Mouse (Mus musculus): Measurements from ENCODE around the gene Nek8. TPM values are rescaled to one million over a fixed set of nuclear protein-coding genes. Genes with fewer than 3 reads are reported as not detected.

Gene Nek8
- polyA plus RNA-seq, 1 experiment, result 10.4 TPM

DNA sequence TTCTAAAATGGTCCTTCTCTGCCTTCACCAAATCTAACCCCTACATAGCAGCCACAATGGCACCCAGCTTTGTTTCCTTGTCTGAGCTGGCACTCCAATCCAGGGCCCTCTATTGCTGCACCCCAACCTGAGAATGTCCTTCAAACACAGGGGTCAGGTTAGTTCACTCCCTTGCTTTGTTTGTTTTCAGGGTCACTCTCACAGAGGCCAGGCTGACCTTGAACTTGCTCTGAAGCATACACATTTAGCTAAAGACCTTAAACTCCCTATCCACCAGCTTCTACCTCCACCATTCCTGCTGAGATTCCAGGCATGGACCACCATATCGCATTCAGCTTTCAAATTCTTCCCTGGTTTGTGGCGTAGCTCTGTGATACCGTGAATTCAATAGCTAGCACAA is 2.0 kb downstream of the Nek8 start:
- H3K4me1 ChIP-seq (ENCODE audit: control insufficient read depth, insufficient read depth, low read length), result no peaks in the 10 kb centered on the region; the same call in none of the 2 replicates
- no peak for TF ChIP-seq CTCF (IDR thresholded peaks at IDR 0.05; ENCODE audit: control insufficient read depth, insufficient read depth, low read length)
- TF ChIP-seq POLR2A (IDR thresholded peaks at IDR 0.05; ENCODE audit: borderline replicate concordance, control insufficient read depth, low read depth, low read length), result no peak
- H3K27ac ChIP-seq (ENCODE audit: control insufficient read depth, insufficient read depth, low read depth, low read length, poor library complexity), result no peak overlapping the region
- no peak overlapping the region for H3K4me3 ChIP-seq (replicated peaks; ENCODE audit: control insufficient read depth, low read depth, low read length)
- 95% methylated on average over 3 of the region's 3 CpGs for WGBS

DNA sequence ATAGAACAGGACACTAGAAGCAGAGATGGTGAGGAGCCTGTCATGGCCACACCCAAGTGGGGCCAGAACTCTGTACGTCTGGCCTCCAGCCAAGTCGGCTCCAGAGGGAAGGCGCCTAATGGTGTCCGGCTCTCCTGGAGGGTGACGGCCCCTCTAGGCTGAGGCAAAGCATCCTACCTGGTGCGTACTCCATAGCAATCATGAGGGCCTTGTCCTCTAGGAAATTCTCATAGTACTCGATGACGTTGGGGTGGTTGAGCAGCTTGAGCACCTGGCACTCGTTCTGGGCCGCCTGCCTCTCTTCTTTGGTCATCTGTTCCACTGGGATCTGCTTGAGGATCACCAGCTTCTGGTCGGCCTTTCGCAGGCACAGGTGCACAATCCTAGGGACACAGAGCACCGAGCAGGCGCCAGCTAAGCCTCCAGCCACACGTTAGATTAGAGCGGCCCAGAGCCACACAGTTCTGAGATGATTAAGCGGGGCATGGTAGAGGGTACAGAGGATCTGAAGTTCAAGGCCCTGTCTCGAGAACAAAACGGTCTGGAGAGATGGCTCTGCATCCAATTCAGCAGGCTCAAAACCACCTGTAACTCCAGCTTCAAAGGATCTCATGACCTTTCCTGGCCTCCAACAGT is 3.6 kb downstream of the Nek8 start:
- Histone ChIP-seq H3K4me3 (replicated peaks; ENCODE audit: control insufficient read depth, low read depth, low read length) (no peak overlapping the region), H3K27ac (ENCODE audit: control insufficient read depth, insufficient read depth, low read depth, low read length, poor library complexity) (no peak overlapping the region), H3K4me1 (ENCODE audit: control insufficient read depth, insufficient read depth, low read length) (peaks cover 3% of the 10 kb centered on the region; the same call in 1 of the 2 replicates)
- 87% methylated on average over 19 of the region's 19 CpGs for WGBS
- no peak for TF ChIP-seq CTCF (IDR thresholded peaks at IDR 0.05; ENCODE audit: control insufficient read depth, insufficient read depth, low read length)
- no peak for TF ChIP-seq POLR2A (IDR thresholded peaks at IDR 0.05; ENCODE audit: borderline replicate concordance, control insufficient read depth, low read depth, low read length)

DNA sequence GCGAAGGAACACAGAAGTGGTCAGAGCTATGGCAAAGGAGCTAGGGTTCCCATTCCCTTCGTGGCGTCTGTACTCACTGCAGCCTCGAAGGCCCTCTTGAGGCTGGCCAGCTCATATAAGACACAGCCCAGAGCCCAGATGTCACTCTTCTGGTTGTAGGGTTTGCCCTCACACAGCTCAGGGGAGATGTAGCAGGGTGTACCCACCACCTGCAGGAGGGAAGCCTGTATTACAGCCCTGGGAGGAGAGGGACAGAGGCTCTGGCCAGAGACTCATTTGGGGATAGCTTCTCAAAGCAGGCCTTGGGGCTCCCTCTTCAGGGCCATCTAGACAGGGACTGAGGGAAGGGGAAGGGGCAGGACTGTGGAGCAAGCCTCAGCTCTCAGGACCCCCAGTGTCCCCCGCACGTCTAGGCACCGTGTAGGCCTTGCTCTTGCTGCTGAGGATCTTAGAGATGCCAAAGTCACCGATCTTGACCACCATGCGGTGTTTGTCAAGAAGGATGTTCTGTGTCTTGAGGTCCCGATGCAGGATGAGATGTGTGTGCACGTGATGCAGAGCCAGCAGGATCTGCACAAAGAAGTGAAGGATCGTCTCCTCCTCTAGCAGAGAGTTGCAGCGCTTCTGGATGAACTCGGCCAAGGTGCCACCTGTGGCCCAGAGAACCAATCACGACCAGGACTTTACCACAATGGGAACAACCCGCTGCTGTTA is 4.3 kb downstream of the Nek8 start:
- WGBS, result 89% methylated on average over 16 of the region's 16 CpGs
- TF ChIP-seq CTCF (IDR thresholded peaks at IDR 0.05; ENCODE audit: control insufficient read depth, insufficient read depth, low read length) (no peak), POLR2A (IDR thresholded peaks at IDR 0.05; ENCODE audit: borderline replicate concordance, control insufficient read depth, low read depth, low read length) (no peak)
- Histone ChIP-seq H3K4me1 (ENCODE audit: control insufficient read depth, insufficient read depth, low read length) (peaks cover 3% of the 10 kb centered on the region; the same call in 1 of the 2 replicates), H3K4me3 (replicated peaks; ENCODE audit: control insufficient read depth, low read depth, low read length) (no peak overlapping the region), H3K27ac (ENCODE audit: control insufficient read depth, insufficient read depth, low read depth, low read length, poor library complexity) (no peak overlapping the region)

DNA sequence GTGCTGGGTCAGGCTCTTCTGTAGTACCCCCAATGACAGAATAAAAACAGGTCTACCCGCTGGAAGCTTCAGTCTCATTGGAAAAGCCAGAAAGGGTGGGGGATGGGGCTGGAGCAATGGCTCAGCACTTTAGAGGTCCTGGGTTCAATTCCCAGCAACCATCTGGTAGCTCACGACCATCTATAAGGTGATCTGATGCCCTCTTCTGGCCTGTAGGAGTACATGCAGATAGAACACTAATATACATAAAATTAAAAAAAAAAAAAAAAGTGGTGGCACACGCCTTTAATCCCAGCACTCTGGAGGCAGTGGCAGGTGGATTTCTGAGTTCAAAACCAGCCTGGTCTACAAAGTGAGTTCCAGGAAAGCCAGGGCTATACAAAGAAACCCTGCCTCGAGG is 5.1 kb downstream of the Nek8 start:
- no peak for TF ChIP-seq POLR2A (IDR thresholded peaks at IDR 0.05; ENCODE audit: borderline replicate concordance, control insufficient read depth, low read depth, low read length)
- peak; percentile 17; the same call in 1 of the 2 replicates for TF ChIP-seq CTCF (IDR thresholded peaks at IDR 0.05; ENCODE audit: control insufficient read depth, insufficient read depth, low read length)
- Histone ChIP-seq H3K27ac (ENCODE audit: control insufficient read depth, insufficient read depth, low read depth, low read length, poor library complexity) (no peak overlapping the region), H3K4me1 (ENCODE audit: control insufficient read depth, insufficient read depth, low read length) (peaks cover 3% of the 10 kb centered on the region; the same call in 1 of the 2 replicates), H3K4me3 (replicated peaks; ENCODE audit: control insufficient read depth, low read depth, low read length) (no peak overlapping the region)
- 51% methylated on average over 4 of the region's 4 CpGs for WGBS

DNA sequence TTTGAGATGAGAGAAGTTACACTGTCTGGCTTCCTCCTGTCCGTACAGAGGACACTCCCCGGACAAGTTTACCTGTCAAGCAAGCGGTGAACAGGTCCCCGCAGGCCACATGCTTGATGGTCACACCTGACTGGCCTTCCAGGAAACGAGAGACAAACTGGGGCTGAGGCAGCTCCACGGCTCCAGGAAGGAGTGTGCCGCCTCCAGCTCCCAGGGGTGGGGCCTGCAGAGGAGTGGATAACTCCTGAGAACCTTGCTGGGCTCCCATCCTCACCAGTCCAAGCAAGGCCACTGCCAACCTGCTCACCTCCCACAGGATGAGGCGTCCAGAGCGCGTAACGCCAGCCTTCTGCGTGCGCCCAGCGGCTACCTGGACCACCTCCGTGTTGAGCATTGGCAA is 6.2 kb downstream of the Nek8 start:
- 88% methylated on average over 15 of the region's 15 CpGs for WGBS
- Histone ChIP-seq H3K4me1 (ENCODE audit: control insufficient read depth, insufficient read depth, low read length) (peaks cover 3% of the 10 kb centered on the region; the same call in 1 of the 2 replicates), H3K4me3 (replicated peaks; ENCODE audit: control insufficient read depth, low read depth, low read length) (no peak overlapping the region), H3K27ac (ENCODE audit: control insufficient read depth, insufficient read depth, low read depth, low read length, poor library complexity) (0 out of 2 replicates have a peak overlapping the region, but pooled peaks have one; percentile 12)
- TF ChIP-seq POLR2A (IDR thresholded peaks at IDR 0.05; ENCODE audit: borderline replicate concordance, control insufficient read depth, low read depth, low read length) (no peak), CTCF (IDR thresholded peaks at IDR 0.05; ENCODE audit: control insufficient read depth, insufficient read depth, low read length) (no peak)

DNA sequence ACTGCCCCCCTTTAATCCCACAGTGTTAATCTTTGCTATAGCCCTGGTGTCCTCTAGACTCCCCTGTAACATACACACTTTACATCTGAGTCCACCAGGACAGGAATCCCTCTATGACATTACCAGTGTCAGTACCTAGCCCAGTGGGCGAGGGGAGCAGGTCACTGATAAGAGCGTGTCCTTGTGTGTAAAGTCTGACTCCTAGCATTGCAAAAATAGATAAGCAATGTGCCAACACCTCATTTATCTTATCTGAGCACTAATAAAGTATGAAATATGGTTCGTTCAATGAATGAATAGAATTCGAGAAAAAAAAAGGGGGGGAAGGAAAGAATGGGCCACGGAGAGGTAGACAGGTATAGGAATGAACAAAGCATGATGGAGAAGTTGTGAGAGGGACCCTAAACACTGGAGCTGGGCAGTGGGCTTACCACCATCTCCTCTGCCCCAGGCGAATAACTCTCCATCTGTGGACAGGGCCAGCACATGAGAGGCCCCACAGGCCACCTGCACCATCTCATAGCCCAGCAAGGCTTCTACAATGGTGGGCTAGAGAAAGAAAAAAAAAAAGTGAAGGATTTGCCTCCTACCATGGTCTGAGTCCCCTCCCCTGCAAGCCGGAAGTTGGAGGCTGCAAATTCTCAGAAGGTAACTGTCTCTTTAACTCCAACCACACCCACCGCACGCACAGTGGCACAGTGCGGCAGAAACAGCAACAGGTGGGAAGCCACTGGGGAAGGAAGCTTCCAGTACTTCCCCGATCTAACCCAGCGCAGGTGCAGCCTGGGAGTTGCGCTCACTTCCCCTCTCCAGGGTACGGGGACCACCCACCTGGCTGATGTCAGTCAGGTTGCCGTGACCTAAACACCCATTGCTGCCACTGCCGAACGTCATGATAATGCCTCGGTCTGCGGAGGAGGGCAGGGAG is 7.7 kb downstream of the Nek8 start:
- peaks cover 3% of the 10 kb centered on the region; the same call in 1 of the 2 replicates for H3K4me1 ChIP-seq (ENCODE audit: control insufficient read depth, insufficient read depth, low read length)
- WGBS, result 17% methylated on average over 19 of the region's 19 CpGs
- TF ChIP-seq CTCF (IDR thresholded peaks at IDR 0.05; ENCODE audit: control insufficient read depth, insufficient read depth, low read length) (peak; percentile 12; the same call in 1 of the 2 replicates), POLR2A (IDR thresholded peaks at IDR 0.05; ENCODE audit: borderline replicate concordance, control insufficient read depth, low read depth, low read length) (0 out of 2 replicates have a peak, but pooled peaks have one; percentile 18)
- H3K27ac ChIP-seq (ENCODE audit: control insufficient read depth, insufficient read depth, low read depth, low read length, poor library complexity), result peak overlapping the region; percentile 41
- H3K4me3 ChIP-seq (replicated peaks; ENCODE audit: control insufficient read depth, low read depth, low read length), result peak overlapping the region; percentile 40

DNA sequence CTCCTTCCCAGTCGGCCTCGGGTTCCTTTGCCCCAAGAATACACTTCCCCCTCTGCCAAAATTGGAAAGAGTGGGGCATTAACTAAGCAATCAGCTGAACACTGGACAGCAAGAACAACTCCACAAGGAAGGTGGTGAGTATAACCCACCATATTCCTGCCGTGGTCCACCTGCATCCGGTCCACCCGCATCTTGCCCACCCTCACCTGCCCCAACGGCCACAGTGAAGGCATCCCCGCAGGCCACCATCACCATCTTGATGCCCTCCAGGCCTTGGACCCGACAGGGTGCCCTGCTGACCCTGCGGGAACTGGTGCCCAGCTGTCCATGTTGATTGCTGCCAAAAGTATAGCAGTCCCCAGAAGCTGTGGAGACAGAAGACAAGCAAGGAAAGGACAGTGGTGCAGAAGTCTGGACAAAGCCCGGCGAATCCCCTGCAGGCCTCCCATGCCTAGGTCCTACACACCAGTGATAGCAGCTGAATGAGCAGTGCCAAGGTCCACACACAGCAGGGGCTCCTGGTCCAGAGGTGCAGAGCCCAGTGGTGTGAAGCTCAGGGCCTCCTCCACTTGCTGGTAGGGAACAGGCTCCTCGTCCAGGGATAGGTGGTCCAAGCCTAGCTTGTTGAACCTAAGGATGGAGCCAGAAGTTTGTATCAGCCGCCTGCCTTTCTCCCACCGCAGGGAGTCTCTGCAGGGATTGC is 9.1 kb downstream of the Nek8 start:
- no peak overlapping the region for H3K27ac ChIP-seq (ENCODE audit: control insufficient read depth, insufficient read depth, low read depth, low read length, poor library complexity)
- H3K4me1 ChIP-seq (ENCODE audit: control insufficient read depth, insufficient read depth, low read length), result peaks cover 3% of the 10 kb centered on the region; the same call in 1 of the 2 replicates
- H3K4me3 ChIP-seq (replicated peaks; ENCODE audit: control insufficient read depth, low read depth, low read length), result no peak overlapping the region
- 87% methylated on average over 14 of the region's 14 CpGs for WGBS
- no peak for TF ChIP-seq POLR2A (IDR thresholded peaks at IDR 0.05; ENCODE audit: borderline replicate concordance, control insufficient read depth, low read depth, low read length)
- no peak for TF ChIP-seq CTCF (IDR thresholded peaks at IDR 0.05; ENCODE audit: control insufficient read depth, insufficient read depth, low read length)
